Mouse (Mus musculus): ENCODE data around the gene Btg4. TPM values are rescaled to one million over a fixed set of nuclear protein-coding genes. Genes with fewer than 3 reads are reported as not detected.
"Not testable (repeated sequence)": the region's sequence is repeated elsewhere in the genome, so short reads cannot be mapped to it uniquely, and the experiment has no call there.

Btg4 gene
- polyA plus RNA-seq, 1 experiment from 2014 or later = not detected

GRCm38 (mm10) chr9:51105751-51106150, 45.0 kb downstream of the Btg4 start:
- 85% methylated on average over 2 of the region's 2 CpGs for WGBS
- Histone ChIP-seq H3K4me1 (replicated peaks; ENCODE audit: control insufficient read depth, insufficient read depth, low read length) (peaks cover 3% of the 10 kb centered on the region; the same call in 1 of the 2 replicates), H3K4me3 (replicated peaks; ENCODE audit: low read length) (no peak overlapping the region), H3K9me3 (ENCODE audit: control insufficient read depth, low read length) (no peaks in the 10 kb centered on the region), H3K4me2 (replicated peaks) (no peak overlapping the region), H3K27ac (no peak overlapping the region), H3K27me3 (ENCODE audit: control insufficient read depth, insufficient read depth, low read length) (no peaks in the 10 kb centered on the region; the same call in 1 of the 2 replicates), H3K9ac (no peak overlapping the region), H3K36me3 (replicated peaks; ENCODE audit: control insufficient read depth, insufficient read depth) (no peaks in the 10 kb centered on the region)
- no peak for ATAC-seq (ENCODE audit: low FRiP score)
- DNase-seq (ENCODE audit: low spot score) = no peak

- H3K27me3 ChIP-seq (ENCODE audit: control insufficient read depth, insufficient read depth, low read length) = no peaks in the 10 kb centered on the region
- no peaks in the 10 kb centered on the region for H3K36me3 ChIP-seq (replicated peaks; ENCODE audit: control insufficient read depth, insufficient read depth)
- H3K27ac ChIP-seq = no peak overlapping the region
- no peaks in the 10 kb centered on the region for H3K9me3 ChIP-seq (ENCODE audit: control insufficient read depth, low read length)
- H3K9ac ChIP-seq = no peak overlapping the region
- no peak for DNase-seq (ENCODE audit: low spot score)
- no peak overlapping the region for H3K4me3 ChIP-seq (replicated peaks; ENCODE audit: low read length)
- H3K4me1 ChIP-seq (replicated peaks; ENCODE audit: control insufficient read depth, insufficient read depth, low read length) = no peaks in the 10 kb centered on the region
- no peak for ATAC-seq (ENCODE audit: low FRiP score)
- 77% methylated on average over 4 of the region's 4 CpGs for WGBS
- no peak overlapping the region for H3K4me2 ChIP-seq (replicated peaks)
These were observed 54.1 kb downstream of the Btg4 start for GRCm38 (mm10) chr9:51114767-51115166.

GRCm38 (mm10) chr9:51136985-51137384, 76.3 kb downstream of the Btg4 start:
- no peak overlapping the region for H3K9ac ChIP-seq
- no peaks in the 10 kb centered on the region for H3K36me3 ChIP-seq (replicated peaks; ENCODE audit: control insufficient read depth, insufficient read depth)
- H3K4me1 ChIP-seq (replicated peaks; ENCODE audit: control insufficient read depth, insufficient read depth, low read length) = no peaks in the 10 kb centered on the region
- no peaks in the 10 kb centered on the region for H3K9me3 ChIP-seq (ENCODE audit: control insufficient read depth, low read length)
- no peak overlapping the region for H3K4me2 ChIP-seq (replicated peaks)
- no peak overlapping the region for H3K27ac ChIP-seq
- DNase-seq (ENCODE audit: low spot score) = no peak
- H3K27me3 ChIP-seq (ENCODE audit: control insufficient read depth, insufficient read depth, low read length) = no peaks in the 10 kb centered on the region
- WGBS = 63% methylated on average over 3 of the region's 3 CpGs
- no peak for ATAC-seq (ENCODE audit: low FRiP score)
- H3K4me3 ChIP-seq (replicated peaks; ENCODE audit: low read length) = no peak overlapping the region

GRCm38 (mm10) chr9:51137432-51137831, 76.7 kb downstream of the Btg4 start:
- WGBS = 92% methylated on average over 4 of the region's 4 CpGs
- Histone ChIP-seq H3K4me1 (replicated peaks; ENCODE audit: control insufficient read depth, insufficient read depth, low read length) (no peaks in the 10 kb centered on the region), H3K27ac (no peak overlapping the region), H3K9me3 (ENCODE audit: control insufficient read depth, low read length) (no peaks in the 10 kb centered on the region), H3K36me3 (replicated peaks; ENCODE audit: control insufficient read depth, insufficient read depth) (no peaks in the 10 kb centered on the region), H3K27me3 (ENCODE audit: control insufficient read depth, insufficient read depth, low read length) (no peaks in the 10 kb centered on the region), H3K9ac (no peak overlapping the region), H3K4me2 (replicated peaks) (no peak overlapping the region), H3K4me3 (replicated peaks; ENCODE audit: low read length) (no peak overlapping the region)
- no peak for DNase-seq (ENCODE audit: low spot score)
- ATAC-seq (ENCODE audit: low FRiP score) = no peak

GRCm38 (mm10) chr9:51137836-51138235, 77.1 kb downstream of the Btg4 start:
- no peak overlapping the region for H3K4me3 ChIP-seq (replicated peaks; ENCODE audit: low read length)
- H3K4me2 ChIP-seq (replicated peaks) = no peak overlapping the region
- no peak overlapping the region for H3K27ac ChIP-seq
- 93% methylated on average over 1 of the region's 1 CpGs for WGBS
- no peaks in the 10 kb centered on the region for H3K4me1 ChIP-seq (replicated peaks; ENCODE audit: control insufficient read depth, insufficient read depth, low read length)
- no peaks in the 10 kb centered on the region for H3K27me3 ChIP-seq (ENCODE audit: control insufficient read depth, insufficient read depth, low read length)
- H3K36me3 ChIP-seq (replicated peaks; ENCODE audit: control insufficient read depth, insufficient read depth) = no peaks in the 10 kb centered on the region
- ATAC-seq (ENCODE audit: low FRiP score) (no peak), DNase-seq (ENCODE audit: low spot score) (no peak)
- H3K9ac ChIP-seq = no peak overlapping the region
- H3K9me3 ChIP-seq (ENCODE audit: control insufficient read depth, low read length) = no peaks in the 10 kb centered on the region

- no peak for ATAC-seq (ENCODE audit: low FRiP score)
These were observed 77.6 kb downstream of the Btg4 start for GRCm38 (mm10) chr9:51138301-51138700.

GRCm38 (mm10) chr9:51139401-51139800, 78.7 kb downstream of the Btg4 start:
- not testable (repeated sequence) for H3K4me2 ChIP-seq (replicated peaks); ATAC-seq (ENCODE audit: low FRiP score); DNase-seq (ENCODE audit: low spot score); H3K4me1 ChIP-seq (replicated peaks; ENCODE audit: control insufficient read depth, insufficient read depth, low read length); H3K9ac ChIP-seq; H3K9me3 ChIP-seq (ENCODE audit: control insufficient read depth, low read length); H3K27ac ChIP-seq; H3K36me3 ChIP-seq (replicated peaks; ENCODE audit: control insufficient read depth, insufficient read depth); H3K27me3 ChIP-seq (ENCODE audit: control insufficient read depth, insufficient read depth, low read length); H3K4me3 ChIP-seq (replicated peaks; ENCODE audit: low read length)
- WGBS = 100% methylated on average over 1 of the region's 1 CpGs

More at GRCm38 (mm10) chr9:51138301-51138700, 77.6 kb downstream of the Btg4 start:
- H3K36me3 ChIP-seq (replicated peaks; ENCODE audit: control insufficient read depth, insufficient read depth) = no peaks in the 10 kb centered on the region
- no peaks in the 10 kb centered on the region for H3K4me1 ChIP-seq (replicated peaks; ENCODE audit: control insufficient read depth, insufficient read depth, low read length)
- no peak overlapping the region for H3K4me3 ChIP-seq (replicated peaks; ENCODE audit: low read length)
- H3K4me2 ChIP-seq (replicated peaks) = no peak overlapping the region
- no peak for DNase-seq (ENCODE audit: low spot score)
- H3K27ac ChIP-seq = no peak overlapping the region
- 93% methylated on average over 1 of the region's 1 CpGs for WGBS
- H3K9ac ChIP-seq = no peak overlapping the region
- no peaks in the 10 kb centered on the region for H3K9me3 ChIP-seq (ENCODE audit: control insufficient read depth, low read length)
- H3K27me3 ChIP-seq (ENCODE audit: control insufficient read depth, insufficient read depth, low read length) = no peaks in the 10 kb centered on the region

- 74% methylated on average over 3 of the region's 3 CpGs for WGBS
These were observed 80.0 kb downstream of the Btg4 start for GRCm38 (mm10) chr9:51140711-51141110.

GRCm38 (mm10) chr9:51143437-51143836, 82.7 kb downstream of the Btg4 start:
- no peak overlapping the region for H3K4me3 ChIP-seq (replicated peaks; ENCODE audit: low read length)
- no peaks in the 10 kb centered on the region for H3K36me3 ChIP-seq (replicated peaks; ENCODE audit: control insufficient read depth, insufficient read depth)
- ATAC-seq (ENCODE audit: low FRiP score) (no peak), DNase-seq (ENCODE audit: low spot score) (no peak)
- H3K4me1 ChIP-seq (replicated peaks; ENCODE audit: control insufficient read depth, insufficient read depth, low read length) = peaks cover 8% of the 10 kb centered on the region; the same call in 1 of the 2 replicates
- no peak overlapping the region for H3K4me2 ChIP-seq (replicated peaks)
- no peak overlapping the region for H3K9ac ChIP-seq
- no peaks in the 10 kb centered on the region for H3K27me3 ChIP-seq (ENCODE audit: control insufficient read depth, insufficient read depth, low read length)
- WGBS = 83% methylated on average over 1 of the region's 1 CpGs
- no peaks in the 10 kb centered on the region for H3K9me3 ChIP-seq (ENCODE audit: control insufficient read depth, low read length)
- no peak overlapping the region for H3K27ac ChIP-seq

More at GRCm38 (mm10) chr9:51140711-51141110, 80.0 kb downstream of the Btg4 start:
- H3K4me2 ChIP-seq (replicated peaks) = no peak overlapping the region
- no peaks in the 10 kb centered on the region for H3K36me3 ChIP-seq (replicated peaks; ENCODE audit: control insufficient read depth, insufficient read depth)
- no peak overlapping the region for H3K27ac ChIP-seq
- ATAC-seq (ENCODE audit: low FRiP score) = no peak
- DNase-seq (ENCODE audit: low spot score) = no peak
- H3K9ac ChIP-seq = no peak overlapping the region
- H3K27me3 ChIP-seq (ENCODE audit: control insufficient read depth, insufficient read depth, low read length) = no peaks in the 10 kb centered on the region
- no peaks in the 10 kb centered on the region for H3K9me3 ChIP-seq (ENCODE audit: control insufficient read depth, low read length)
- H3K4me1 ChIP-seq (replicated peaks; ENCODE audit: control insufficient read depth, insufficient read depth, low read length) = no peaks in the 10 kb centered on the region
- no peak overlapping the region for H3K4me3 ChIP-seq (replicated peaks; ENCODE audit: low read length)

- 75% methylated on average over 6 of the region's 6 CpGs for WGBS
- Histone ChIP-seq H3K27me3 (ENCODE audit: control insufficient read depth, insufficient read depth, low read length) (no peaks in the 10 kb centered on the region), H3K4me2 (replicated peaks) (no peak overlapping the region), H3K27ac (no peak overlapping the region), H3K36me3 (replicated peaks; ENCODE audit: control insufficient read depth, insufficient read depth) (no peaks in the 10 kb centered on the region), H3K4me3 (replicated peaks; ENCODE audit: low read length) (no peak overlapping the region), H3K9ac (no peak overlapping the region), H3K4me1 (replicated peaks; ENCODE audit: control insufficient read depth, insufficient read depth, low read length) (peaks cover 8% of the 10 kb centered on the region; the same call in 1 of the 2 replicates), H3K9me3 (ENCODE audit: control insufficient read depth, low read length) (no peaks in the 10 kb centered on the region)
- DNase-seq (ENCODE audit: low spot score) = no peak
- ATAC-seq (ENCODE audit: low FRiP score) = no peak
These were observed 83.5 kb downstream of the Btg4 start for GRCm38 (mm10) chr9:51144218-51144617.
